Mouse (Mus musculus): ENCODE measurements at regions not wholly inside any gene's neighbourhood (a gene's known extent, or its start where the extent isn't known, plus 50 kb on each side); places are given as distances from the start of the nearest gene placed in this dataset.

DNA sequence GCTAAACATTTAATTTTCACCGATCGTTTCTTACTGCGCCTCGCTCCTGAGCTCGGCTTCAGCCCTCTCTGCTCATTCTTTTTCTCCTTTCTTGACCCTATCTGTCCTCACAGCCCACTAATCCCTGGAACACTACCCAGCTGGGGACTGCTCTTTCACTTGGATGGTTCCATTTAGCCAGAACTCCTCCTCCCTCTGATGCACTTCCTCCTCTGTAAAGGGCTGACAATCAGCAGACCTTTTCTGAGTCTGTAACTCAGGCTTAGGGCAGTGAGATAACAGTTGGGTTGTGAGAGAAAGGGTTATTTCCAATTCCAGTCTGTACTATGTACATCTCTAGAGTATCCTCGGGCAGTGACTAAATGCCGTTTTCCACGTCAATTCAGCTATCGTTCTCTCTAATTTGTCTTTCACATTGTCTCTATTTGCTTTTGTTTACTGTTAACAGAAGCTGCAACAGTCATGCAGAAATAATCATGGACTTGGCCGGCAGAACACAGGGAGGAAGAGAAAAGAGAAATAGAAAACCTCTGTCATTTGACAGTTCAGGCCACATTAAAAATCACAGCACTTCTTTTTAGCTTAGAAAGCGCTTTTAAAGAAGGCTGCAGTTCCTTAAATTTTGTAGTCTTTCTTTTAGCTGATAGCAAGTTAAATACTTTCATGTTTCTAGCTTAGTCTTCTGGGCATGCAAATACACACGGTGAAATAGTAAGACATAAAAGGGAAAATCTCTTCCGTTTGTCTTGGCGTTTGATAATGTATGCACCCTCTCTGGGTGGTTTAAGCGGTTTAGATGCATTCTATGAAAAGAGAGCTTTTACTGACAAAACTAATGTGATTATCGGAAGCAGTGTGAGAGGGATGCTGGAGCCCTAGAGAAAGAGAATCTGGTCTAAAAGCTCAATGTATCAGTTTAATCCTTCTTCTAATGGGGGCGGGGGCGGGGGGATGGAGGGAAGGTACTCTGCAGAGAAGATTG is 94.7 kb upstream of the Fam181b start:
- DNase-seq = no peak

DNA sequence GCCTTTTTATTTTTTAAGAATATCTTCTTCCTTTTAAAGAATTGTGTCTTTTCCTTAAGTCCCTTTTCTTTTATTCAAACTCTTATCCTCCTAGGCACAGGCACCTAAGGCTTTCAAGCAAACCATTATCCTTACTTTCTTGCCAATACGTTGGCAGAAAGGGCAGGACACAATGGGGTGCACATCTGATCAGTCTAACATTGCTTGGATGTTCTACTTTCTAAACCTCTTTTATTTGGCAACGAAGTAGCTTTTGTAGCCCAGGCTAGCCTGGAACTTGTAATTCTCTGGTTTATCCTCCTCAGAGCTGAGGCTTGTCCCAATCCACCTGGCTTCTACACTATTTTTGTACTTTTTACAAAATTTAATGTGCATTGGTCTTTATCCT is 94.0 kb upstream of the Fam181b start:
- no peak for DNase-seq

DNA sequence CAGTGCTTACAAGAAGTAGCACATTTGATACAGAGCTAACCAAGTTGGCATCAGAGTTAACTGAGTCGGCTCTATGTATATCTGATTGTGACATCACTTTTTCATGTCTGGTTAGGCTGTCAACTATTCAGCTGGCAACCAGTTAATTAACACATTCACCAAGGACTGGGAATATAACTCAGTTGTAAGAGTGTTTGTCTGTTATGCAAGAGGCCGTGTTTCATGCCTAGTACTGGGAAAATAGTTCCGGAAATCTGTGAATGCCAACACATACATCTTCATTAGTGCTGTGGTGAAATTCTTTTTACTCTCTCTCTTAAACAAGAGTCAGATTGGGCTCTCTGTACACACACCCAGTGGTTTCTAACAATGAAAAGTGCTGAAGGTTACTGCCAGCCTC is 80.8 kb upstream of the Fam181b start:
- no peak for DNase-seq

DNA sequence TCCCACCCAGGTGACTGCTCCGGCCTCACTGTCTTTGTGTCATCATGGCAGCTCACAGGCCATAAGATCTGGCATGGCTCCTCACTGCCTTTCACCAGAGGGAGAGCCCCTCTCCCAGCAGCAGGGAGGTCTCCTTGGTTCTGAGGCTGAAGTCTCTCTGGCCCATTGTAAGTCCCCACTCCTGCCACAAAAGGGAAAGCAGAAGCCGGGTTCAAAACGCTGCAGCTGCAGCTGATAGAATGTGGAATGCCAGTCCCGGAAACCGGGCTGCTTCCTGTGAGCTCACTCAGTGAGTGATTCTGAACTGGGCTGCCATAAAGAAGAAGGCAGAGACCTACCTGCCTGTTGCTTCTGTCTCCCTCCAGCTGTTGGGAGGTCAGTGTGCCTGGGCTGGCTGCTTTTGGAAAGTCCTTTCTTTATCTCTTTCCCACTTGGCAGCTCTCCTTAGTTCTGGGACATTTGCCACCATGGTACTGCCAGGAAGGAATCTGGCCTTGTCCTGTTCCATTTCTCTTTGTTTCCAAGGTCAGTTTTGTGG is 72.9 kb upstream of the Fam181b start:
- peak; percentile 70 for DNase-seq

DNA sequence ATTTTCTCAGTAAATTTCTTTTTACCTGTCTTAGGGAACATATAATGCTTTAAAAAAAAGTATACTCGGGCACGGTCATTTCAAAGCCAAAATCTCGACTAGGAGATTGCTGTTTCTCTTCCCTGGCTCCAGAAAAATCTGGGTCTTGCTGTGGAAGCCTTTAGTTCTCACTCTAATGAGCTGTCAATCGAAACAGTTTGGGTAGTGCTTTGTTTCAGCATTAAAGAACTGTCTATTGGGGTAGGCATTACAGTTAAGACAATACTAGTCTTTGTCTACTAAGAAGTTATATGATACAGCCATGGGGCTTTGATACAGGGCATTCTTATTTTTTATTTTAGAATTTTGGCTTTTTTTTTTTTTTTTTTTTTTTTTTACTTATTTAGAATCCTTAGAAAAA is 71.9 kb upstream of the Fam181b start:
- no peak for DNase-seq

DNA sequence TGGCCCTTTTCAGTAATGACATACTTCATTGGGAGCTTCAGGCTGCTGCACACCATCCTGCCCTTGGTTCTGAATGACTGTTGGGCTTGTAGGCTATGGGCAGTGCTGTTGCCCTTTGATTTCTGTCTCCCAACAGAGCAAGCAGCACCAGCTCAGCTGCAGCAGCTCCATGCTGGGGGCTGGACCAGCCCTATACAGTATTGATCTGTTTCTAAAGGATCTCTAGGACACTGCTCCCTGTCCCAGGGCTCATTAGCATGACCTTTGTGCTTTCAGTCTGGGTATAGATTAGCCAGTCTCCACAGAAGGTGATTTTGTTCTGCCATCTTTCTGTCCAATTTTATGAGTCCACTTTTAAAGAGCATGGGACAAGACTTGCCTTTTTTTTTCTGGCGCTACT is 60.3 kb upstream of the Fam181b start:
- no peak for DNase-seq

DNA sequence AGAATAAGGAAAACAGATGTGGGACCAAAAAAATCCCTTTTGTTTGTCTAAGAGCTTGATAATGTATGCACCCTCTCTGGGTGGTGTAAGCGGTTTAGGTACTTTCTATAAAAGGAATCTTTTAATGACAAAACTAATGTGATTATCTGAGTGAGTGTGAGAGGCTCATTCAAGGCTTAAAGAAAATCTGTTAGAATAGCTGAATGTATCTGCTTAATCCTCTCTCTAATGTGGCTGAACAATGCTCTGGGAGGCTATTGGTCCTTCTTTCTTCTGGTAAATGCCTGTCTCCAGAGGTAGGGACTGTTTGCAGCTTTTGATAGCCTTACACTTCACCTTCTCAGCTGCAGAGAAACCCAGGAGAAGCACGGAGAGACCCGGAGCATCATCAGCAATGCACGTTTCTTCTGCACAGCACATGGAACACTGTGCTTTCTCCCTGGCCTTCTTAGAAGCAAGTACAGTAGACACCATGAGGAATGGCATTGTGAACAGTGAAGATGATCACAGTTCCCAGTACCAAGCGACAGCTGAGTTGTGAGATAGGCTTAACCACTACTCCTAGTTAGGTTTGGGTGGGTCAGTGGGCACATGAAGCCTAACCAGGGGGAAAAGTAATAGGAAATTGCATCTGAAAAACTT is 56.1 kb upstream of the Fam181b start:
- DNase-seq = no peak

DNA sequence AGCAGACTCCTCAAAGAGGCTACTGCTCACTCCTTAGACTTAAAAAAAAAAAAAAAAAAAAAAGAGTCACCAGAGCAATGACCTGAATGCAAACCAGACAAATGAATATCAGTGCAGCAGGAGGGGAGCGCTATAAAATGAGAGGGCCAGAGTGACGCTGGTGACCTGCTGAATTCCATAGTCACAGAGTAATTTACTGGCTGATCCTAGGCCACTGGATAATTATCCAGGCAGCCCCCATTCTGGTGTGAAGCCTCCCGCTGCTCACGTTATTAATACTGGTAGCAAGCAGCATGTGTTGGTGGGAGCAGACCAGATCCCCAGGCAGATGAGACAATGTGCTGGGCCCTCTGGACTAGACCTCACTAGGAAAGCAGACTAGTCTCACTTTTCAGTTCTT is 53.4 kb upstream of the Fam181b start:
- no peak for DNase-seq
